Mouse (Mus musculus) heart, embryonic 14.5 days (tissue): Measurements from ENCODE around the gene Chd3. TPM values are rescaled to one million over a fixed set of nuclear protein-coding genes. Genes with fewer than 3 reads are reported as not detected.
"Not testable (repeated sequence)": the region's sequence is repeated elsewhere in the genome, so short reads cannot be mapped to it uniquely, and the experiment has no call there.

Experiments
- ATAC-seq: fragments of 200-750 bp; cut with Nextera tagmentation; 2 replicates; pipeline ENCODE4 v1.8.0; 2017; ENCODE audit warnings: low read depth, moderate TSS enrichment; ENCODE audit not compliant: insufficient number of reproducible peaks, insufficient read depth, low FRiP score
- H3K27ac ChIP-seq, 2 experiments: fragments of 200-500 bp in 1 of 2; fragments of 300-500 bp in 1 of 2; sonication (generic) in 1 of 2; replicated peaks in 1 of 2; 2 replicates each; pipeline ENCODE4 v1.5.1; 2012 to 2014; ENCODE audit warnings: low read depth in 2 of 2, low read length in 2 of 2, control low read depth in 1 of 2, mild to moderate bottlenecking in 1 of 2, mixed read lengths in 1 of 2; ENCODE audit not compliant: control insufficient read depth in 1 of 2, insufficient read depth in 1 of 2
- H3K27me3 ChIP-seq: fragments of 300-500 bp; sonication (generic); 2 replicates; pipeline ENCODE4 v1.6.1; 2014; ENCODE audit warnings: mild to moderate bottlenecking, low read length, control low read depth; ENCODE audit not compliant: control insufficient read depth, insufficient read depth
- H3K36me3 ChIP-seq: fragments of 300-500 bp; sonication (generic); 2 replicates; pipeline ENCODE4 v1.6.1; 2014; ENCODE audit warnings: mild to moderate bottlenecking, control low read depth, low read length, mixed read lengths; ENCODE audit not compliant: control insufficient read depth, insufficient read depth
- H3K4me1 ChIP-seq, 2 experiments: fragments of 200-500 bp in 1 of 2; fragments of 300-500 bp in 1 of 2; sonication (generic) in 1 of 2; 2 replicates each; pipeline ENCODE4 v1.6.1; 2012 to 2014; ENCODE audit warnings: low read length in 2 of 2, control low read depth in 1 of 2, mixed read lengths in 1 of 2; ENCODE audit not compliant: control insufficient read depth in 2 of 2, insufficient read depth in 2 of 2
- H3K4me2 ChIP-seq: fragments of 300-500 bp; sonication (generic); 2 replicates; pipeline ENCODE4 v1.6.1; 2014; ENCODE audit warnings: mild to moderate bottlenecking, low read length
- H3K4me3 ChIP-seq, 2 experiments: fragments of 200-500 bp in 1 of 2; fragments of 300-500 bp in 1 of 2; sonication (generic) in 1 of 2; 2 replicates each; pipeline ENCODE4 v1.5.1; 2012 to 2014; ENCODE audit warnings: low read length in 2 of 2, mild to moderate bottlenecking in 2 of 2, control low read depth in 1 of 2, low read depth in 1 of 2, moderate library complexity in 1 of 2; ENCODE audit not compliant: control insufficient read depth in 1 of 2, insufficient read depth in 1 of 2
- H3K9ac ChIP-seq: fragments of 300-500 bp; sonication (generic); 2 replicates; pipeline ENCODE4 v1.6.1; 2014; ENCODE audit warnings: mild to moderate bottlenecking, low read length
- H3K9me3 ChIP-seq: fragments of 300-500 bp; sonication (generic); 2 replicates; pipeline ENCODE4 v1.6.1; 2016; ENCODE audit warnings: low read length, control low read depth; ENCODE audit not compliant: control insufficient read depth
- WGBS: fragments of 180-500 bp; shearing (Covaris S2); extraction: QIAGEN DNeasy Blood & Tissue Kit; methylation state at CpG from one replicate; pipeline ENCODE4 v1.1.7; 2014; 5-methylcytosine and 5-hydroxymethylcytosine counted together
- polyA plus RNA-seq: library from polyadenylated mRNA; unstranded; fragments of >200 nt; fragmentation: Nextera tagmentation; extraction: Ambion mirVana; gene quantifications from 2 replicates; pipeline ENCODE4 v1.2.1, GENCODE M21; 2014

Chd3 gene
- polyA plus RNA-seq, 1 experiment from 2014 or later = 16.5 TPM

- Histone ChIP-seq H3K27ac (peak overlapping the region; percentile 81 to 84), H3K4me2 (peak overlapping the region; percentile 99), H3K36me3 (peaks cover 31% of the 10 kb centered on the region), H3K9ac (peak overlapping the region; percentile 81), H3K4me3 (peak overlapping the region; percentile 53 to 75), H3K27me3 (peaks cover 12% of the 10 kb centered on the region), H3K9me3 (no peaks in the 10 kb centered on the region), H3K4me1 (peaks cover 19 to 35% of the 10 kb centered on the region in 2 experiments)
- ATAC-seq = no peak
- 22% methylated on average over 18 of the region's 18 CpGs for WGBS
Measured at GRCm38 (mm10) chr11:69322693-69323471, 46.3 kb downstream of the Chd3 start.

GRCm38 (mm10) chr11:69322010-69322409 is 47.2 kb downstream of the Chd3 start:
- H3K9ac ChIP-seq = peak overlapping the region; percentile 81; the same call in 1 of the 2 replicates
- H3K27me3 ChIP-seq = peaks cover 5% of the 10 kb centered on the region; the same call in 1 of the 2 replicates
- ATAC-seq = no peak
- H3K4me3 ChIP-seq = peak overlapping the region in 1 of 2 experiments; percentile 75; a peak in 2 of 4 replicates
- peak overlapping the region; percentile 99 for H3K4me2 ChIP-seq
- H3K4me1 ChIP-seq = peaks cover 17 to 32% of the 10 kb centered on the region in 2 experiments
- peaks cover 39% of the 10 kb centered on the region for H3K36me3 ChIP-seq
- H3K9me3 ChIP-seq = no peaks in the 10 kb centered on the region
- WGBS = 80% methylated on average over 6 of the region's 6 CpGs
- no peak overlapping the region for H3K27ac ChIP-seq

GRCm38 (mm10) chr11:69321580-69321979 is 47.6 kb downstream of the Chd3 start:
- Histone ChIP-seq H3K27me3 (0 out of 2 replicates have a peak, but pooled peaks cover under 1% of the 10 kb centered on the region), H3K9me3 (no peaks in the 10 kb centered on the region), H3K4me1 (peaks cover 13 to 27% of the 10 kb centered on the region in 2 experiments), H3K27ac (no peak overlapping the region), H3K36me3 (peaks cover 42% of the 10 kb centered on the region), H3K9ac (no peak overlapping the region), H3K4me3 (no peak overlapping the region), H3K4me2 (no peak overlapping the region)
- ATAC-seq = no peak
- WGBS = 91% methylated on average over 6 of the region's 6 CpGs

GRCm38 (mm10) chr11:69318000-69318399 is 51.2 kb downstream of the Chd3 start:
- 84% methylated on average over 3 of the region's 3 CpGs for WGBS
- not testable (repeated sequence) for H3K4me2 ChIP-seq, H3K4me3 ChIP-seq, ATAC-seq, H3K27ac ChIP-seq, H3K27me3 ChIP-seq, H3K9ac ChIP-seq, H3K9me3 ChIP-seq
- H3K36me3 ChIP-seq = peaks cover 66% of the 10 kb centered on the region
- peaks cover 8 to 11% of the 10 kb centered on the region in 2 experiments for H3K4me1 ChIP-seq

GRCm38 (mm10) chr11:69316361-69316760 is 52.8 kb downstream of the Chd3 start:
- peaks cover 76% of the 10 kb centered on the region for H3K36me3 ChIP-seq
- H3K4me2 ChIP-seq = no peak overlapping the region
- no peak overlapping the region for H3K27ac ChIP-seq
- WGBS = 96% methylated on average over 6 of the region's 6 CpGs
- H3K4me1 ChIP-seq = no peaks in the 10 kb centered on the region
- H3K27me3 ChIP-seq = no peaks in the 10 kb centered on the region
- no peak overlapping the region for H3K4me3 ChIP-seq
- H3K9me3 ChIP-seq = no peaks in the 10 kb centered on the region
- no peak overlapping the region for H3K9ac ChIP-seq
- no peak for ATAC-seq

DNA sequence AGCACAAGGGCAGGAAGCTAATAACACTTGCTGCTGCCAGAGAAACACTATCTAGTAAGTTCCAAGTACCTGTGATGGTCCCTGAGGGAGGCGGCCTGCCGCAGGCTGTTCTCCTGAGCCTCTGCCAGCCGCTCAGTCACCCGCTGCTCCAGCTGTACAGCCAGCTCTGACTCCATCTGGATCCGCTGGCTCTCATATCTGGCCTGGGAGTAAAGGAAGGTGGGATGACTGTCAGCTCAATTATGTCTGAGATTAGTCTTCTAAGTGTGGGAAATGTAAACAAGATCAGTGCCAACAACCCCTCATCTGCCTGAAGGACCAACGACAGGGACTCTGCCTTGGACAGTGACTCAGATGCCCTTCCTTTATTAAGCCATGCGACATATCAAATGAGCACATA is 57.9 kb downstream of the Chd3 start:
- Histone ChIP-seq H3K27ac (no peak overlapping the region), H3K27me3 (no peaks in the 10 kb centered on the region), H3K4me3 (no peak overlapping the region), H3K4me2 (no peak overlapping the region), H3K9me3 (no peaks in the 10 kb centered on the region), H3K36me3 (peaks cover 83% of the 10 kb centered on the region), H3K9ac (no peak overlapping the region), H3K4me1 (no peaks in the 10 kb centered on the region)
- 76% methylated on average over 7 of the region's 7 CpGs for WGBS
- ATAC-seq = no peak

- Histone ChIP-seq H3K36me3 (peaks cover 100% of the 10 kb centered on the region), H3K4me2 (no peak overlapping the region), H3K4me1 (no peaks in the 10 kb centered on the region), H3K27ac (no peak overlapping the region), H3K9ac (no peak overlapping the region), H3K9me3 (no peaks in the 10 kb centered on the region), H3K4me3 (no peak overlapping the region), H3K27me3 (no peaks in the 10 kb centered on the region)
- 94% methylated on average over 2 of the region's 2 CpGs for WGBS
- ATAC-seq = no peak
Measured at GRCm38 (mm10) chr11:69306039-69306438, 63.2 kb downstream of the Chd3 start.
